In the genomic region with DNA sequence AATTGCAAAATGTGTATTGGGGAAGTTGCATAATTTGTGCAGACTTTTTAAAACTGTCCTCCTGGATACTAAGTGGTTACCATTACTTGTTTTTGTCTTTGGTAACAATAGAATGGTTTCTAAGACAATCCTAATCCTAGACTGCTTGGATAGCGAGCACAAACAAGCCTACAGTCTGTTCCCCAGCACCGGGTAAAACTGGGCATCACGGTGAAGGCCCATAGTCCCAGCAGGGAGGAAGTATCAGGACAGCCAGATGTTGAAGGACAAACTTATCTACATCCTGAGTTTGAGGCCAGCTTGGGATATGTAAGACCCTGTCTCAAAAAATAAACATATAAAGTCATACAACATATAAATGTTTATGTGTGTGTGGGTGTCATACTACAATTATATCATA, we compare ENCODE assay signal across 28 mouse cellular contexts. TPM values are rescaled to one million over a fixed set of nuclear protein-coding genes. Genes with fewer than 3 reads are reported as not detected.
DNase-seq lines count a peak whose midpoint lies in the region; ATAC-seq and TF ChIP-seq lines count a peak whose summit lies in the region.
"Had no signal": no experiment of that assay in that cellular context is flagged by ENCODE, and none has a peak within 500 bp of the region (broad histone marks: within the 10 kb centered on the region; RNA-seq: fewer than 3 reads in every experiment).

No protein-coding gene starts in this region.

- H3K4me3 ChIP-seq in G1E (ENCODE audit: low read depth, low read length) (no peak overlapping the region), MEL (ENCODE audit: control insufficient read depth in 1 of 2, insufficient read depth in 1 of 2, low read depth in 2 of 2, low read length in 2 of 2) (no peak overlapping the region)
- H3K4me3 ChIP-seq in liver, embryonic 11.5 days (ENCODE audit: low read depth, low read length) = no peak overlapping the region
- no peak overlapping the region for H3K4me3 ChIP-seq in liver, embryonic 14.5 days (ENCODE audit: insufficient read depth in 1 of 2, low read depth in 2 of 2, low read length in 2 of 2)
- no peak overlapping the region for H3K4me3 ChIP-seq in kidney, adult 2 months (ENCODE audit: insufficient read depth, low read depth, low read length)
- H3K4me3 ChIP-seq in intestine, embryonic 16.5 days (ENCODE audit: low read length) = no peak overlapping the region
- H3K4me3 ChIP-seq: embryonic facial prominence, embryonic 12.5 days; embryonic facial prominence, embryonic 15.5 days; gastrocnemius, adult 2 months; heart, adult 2 months; heart, embryonic 10.5 days; heart, embryonic 13.5 days had no signal

- peak; percentile 52 to 62 for TF ChIP-seq EP300 in MEL (IDR thresholded peaks at IDR 0.05; ENCODE audit: low read depth in 1 of 2, low read length in 2 of 2)
- 0 out of 2 replicates have a peak, but pooled peaks have one; percentile 10 for TF ChIP-seq EP300 in liver, embryonic 14.5 days (IDR thresholded peaks at IDR 0.05; ENCODE audit: low read depth)

- H3K9ac ChIP-seq in MEL (ENCODE audit: control insufficient read depth, low read depth, low read length, poor library complexity, severe bottlenecking) = no peak overlapping the region
- H3K9ac ChIP-seq in liver, embryonic 11.5 days (ENCODE audit: low read depth, low read length) = no peak overlapping the region
- H3K9ac ChIP-seq in liver, embryonic 14.5 days (replicated peaks) = no peak overlapping the region
- H3K9ac ChIP-seq in intestine, embryonic 16.5 days (ENCODE audit: low read depth, low read length) = no peak overlapping the region
- H3K9ac ChIP-seq: embryonic facial prominence, embryonic 12.5 days; embryonic facial prominence, embryonic 15.5 days; forebrain, postnatal 0 days; heart, embryonic 13.5 days; hindbrain, embryonic 14.5 days had no signal

- H3K36me3 ChIP-seq in G1E (replicated peaks) = peaks cover 14% of the 10 kb centered on the region
- H3K36me3 ChIP-seq in MEL (ENCODE audit: control insufficient read depth in 1 of 2, insufficient read depth in 2 of 2, low read length in 2 of 2) = peaks cover 0 to 17% of the 10 kb centered on the region in 2 experiments; a peak in 2 of 4 replicates
- no peaks in the 10 kb centered on the region for H3K36me3 ChIP-seq in liver, embryonic 11.5 days (ENCODE audit: control insufficient read depth, insufficient read depth, low read length)
- H3K36me3 ChIP-seq in liver, embryonic 14.5 days (replicated peaks; ENCODE audit: control insufficient read depth, insufficient read depth, low read depth) = no peaks in the 10 kb centered on the region
- no peaks in the 10 kb centered on the region for H3K36me3 ChIP-seq in kidney, adult 2 months (ENCODE audit: control insufficient read depth, insufficient read depth, low read length)
- no peaks in the 10 kb centered on the region for H3K36me3 ChIP-seq in intestine, embryonic 16.5 days (ENCODE audit: control insufficient read depth, insufficient read depth, low read length)
- H3K36me3 ChIP-seq: embryonic facial prominence, embryonic 12.5 days; embryonic facial prominence, embryonic 15.5 days; heart, embryonic 10.5 days; heart, embryonic 13.5 days had no signal

- H3K27ac ChIP-seq in MEL (ENCODE audit: control insufficient read depth, low read depth, low read length) = no peak overlapping the region
- no peak overlapping the region for H3K27ac ChIP-seq in liver, embryonic 11.5 days (ENCODE audit: low read depth, low read length)
- H3K27ac ChIP-seq in liver, embryonic 14.5 days = peak overlapping the region; percentile 24; the same call in 1 of the 2 replicates
- H3K27ac ChIP-seq in kidney, adult 2 months (ENCODE audit: insufficient read depth, low read depth, low read length) = no peak overlapping the region
- no peak overlapping the region for H3K27ac ChIP-seq in intestine, embryonic 16.5 days (ENCODE audit: low read length)
- H3K27ac ChIP-seq: embryonic facial prominence, embryonic 12.5 days; embryonic facial prominence, embryonic 15.5 days; gastrocnemius, adult 2 months; heart, adult 2 months; heart, embryonic 10.5 days; heart, embryonic 13.5 days; hindbrain, embryonic 14.5 days; hindbrain, postnatal 0 days had no signal

- ATAC-seq in G1E (ENCODE audit: extremely low read depth, insufficient number of reproducible peaks, low FRiP score, poor library complexity, severe bottlenecking) = peak; percentile 42; the same call in 1 of the 2 replicates
- ATAC-seq in liver, embryonic 11.5 days (replicated peaks; ENCODE audit: low FRiP score) = peak; percentile 70
- ATAC-seq in liver, embryonic 14.5 days (ENCODE audit: insufficient read depth) = 0 out of 2 replicates have a peak, but pooled peaks have one; percentile 27
- no peak for ATAC-seq in cerebellum, adult (ENCODE audit: insufficient number of reproducible peaks, low FRiP score, low TSS enrichment)
- no peak for ATAC-seq in intestine, embryonic 16.5 days
- ATAC-seq: CD4-positive, CD25-positive, alpha-beta regulatory T cell, adult 4 months; forebrain, embryonic 14.5 days; forebrain, postnatal 0 days; hindbrain, postnatal 0 days; Patski had no signal

- 29% methylated on average over 3 of the region's 3 CpGs for WGBS in liver, embryonic 11.5 days
- WGBS in liver, embryonic 14.5 days (ENCODE audit: insufficient replicate concordance) = 12% methylated on average over 3 of the region's 3 CpGs
- 72% methylated on average over 3 of the region's 3 CpGs for WGBS in kidney, adult 2 months
- WGBS in intestine, embryonic 16.5 days = 67% methylated on average over 3 of the region's 3 CpGs

- peaks cover 7% of the 10 kb centered on the region for H3K79me2 ChIP-seq in MEL (ENCODE audit: control insufficient read depth, insufficient read depth, low read length, poor library complexity)

- H3K4me2 ChIP-seq in liver, embryonic 11.5 days = no peak overlapping the region
- H3K4me2 ChIP-seq in liver, embryonic 14.5 days (ENCODE audit: low read depth) = no peak overlapping the region
- no peak overlapping the region for H3K4me2 ChIP-seq in intestine, embryonic 16.5 days (ENCODE audit: low read depth, low read length)
- H3K4me2 ChIP-seq: embryonic facial prominence, embryonic 12.5 days; embryonic facial prominence, embryonic 15.5 days; heart, embryonic 13.5 days; hindbrain, embryonic 14.5 days had no signal

- no peak for TF ChIP-seq CTCF in G1E (IDR thresholded peaks at IDR 0.05; ENCODE audit: low read depth, low read length)
- no peak for TF ChIP-seq CTCF in MEL (IDR thresholded peaks at IDR 0.05 in 2 of 3, conservative IDR thresholded peaks at IDR 0.05 in 1 of 3; ENCODE audit: control insufficient read depth in 1 of 3, insufficient read depth in 1 of 3, low read depth in 2 of 3, low read length in 3 of 3, poor library complexity in 1 of 3, severe bottlenecking in 1 of 3)
- no peak for TF ChIP-seq CTCF in liver, embryonic 14.5 days (IDR thresholded peaks at IDR 0.05; ENCODE audit: low read depth)
- no peak for TF ChIP-seq CTCF in kidney, adult 2 months (conservative IDR thresholded peaks at IDR 0.05; ENCODE audit: insufficient read depth, insufficient read length, low read depth, low read length)

- no peaks in the 10 kb centered on the region for H3K9me3 ChIP-seq in G1E (replicated peaks)
- no peaks in the 10 kb centered on the region for H3K9me3 ChIP-seq in MEL (replicated peaks; ENCODE audit: insufficient read depth, low read length)
- H3K9me3 ChIP-seq in liver, embryonic 11.5 days (ENCODE audit: control insufficient read depth, low read length) = no peaks in the 10 kb centered on the region
- no peaks in the 10 kb centered on the region for H3K9me3 ChIP-seq in liver, embryonic 14.5 days (ENCODE audit: control insufficient read depth, low read length)
- H3K9me3 ChIP-seq in intestine, embryonic 16.5 days (ENCODE audit: control insufficient read depth, low read length) = no peaks in the 10 kb centered on the region
- H3K9me3 ChIP-seq: embryonic facial prominence, embryonic 12.5 days; embryonic facial prominence, embryonic 15.5 days; heart, embryonic 10.5 days; heart, embryonic 13.5 days had no signal

- DNase-seq in G1E (ENCODE audit: low spot score) (no peak), MEL (ENCODE audit: low read depth, low spot score) (no peak)
- no peak for DNase-seq in liver, embryonic 11.5 days (ENCODE audit: low spot score)
- peak in 1 of 3 experiments; percentile 60 for DNase-seq in liver, embryonic 14.5 days (ENCODE audit: low read depth in 3 of 3, low spot score in 3 of 3)
- DNase-seq in kidney, adult 2 months = no peak
- DNase-seq in adrenal gland, adult 2 months = no peak
- DNase-seq: adrenal gland, postnatal 14 days; cerebellum, adult 11-12 months; cerebellum, adult 8-10 months; cerebellum, postnatal 10 days; cerebellum, postnatal 36 days; forebrain, postnatal 0 days; gastrocnemius, adult 2 months; gastrocnemius, postnatal 14 days; heart, adult 2 months; heart, postnatal 14 days; heart, postnatal 4 days had no signal

- TF ChIP-seq POLR2A in MEL (IDR thresholded peaks at IDR 0.05; ENCODE audit: control insufficient read depth in 1 of 2, insufficient read depth in 1 of 2, low read depth in 1 of 2, low read length in 2 of 2, poor library complexity in 1 of 2) = no peak
- TF ChIP-seq POLR2A in kidney, adult 2 months (IDR thresholded peaks at IDR 0.05; ENCODE audit: low read depth, low read length) = no peak

- H3K27me3 ChIP-seq in G1E (ENCODE audit: insufficient read depth, low read length) (no peaks in the 10 kb centered on the region), MEL (ENCODE audit: control insufficient read depth in 1 of 2, insufficient read depth in 2 of 2, low read length in 2 of 2) (no peaks in the 10 kb centered on the region)
- H3K27me3 ChIP-seq in liver, embryonic 11.5 days (replicated peaks; ENCODE audit: control insufficient read depth, insufficient read depth, low read length) = no peaks in the 10 kb centered on the region
- no peaks in the 10 kb centered on the region for H3K27me3 ChIP-seq in liver, embryonic 14.5 days (ENCODE audit: control insufficient read depth, insufficient read depth, low read length)
- H3K27me3 ChIP-seq in kidney, adult 2 months (replicated peaks; ENCODE audit: control insufficient read depth, insufficient read depth, low read length) = no peaks in the 10 kb centered on the region
- no peaks in the 10 kb centered on the region for H3K27me3 ChIP-seq in intestine, embryonic 16.5 days (replicated peaks; ENCODE audit: control insufficient read depth, insufficient read depth, low read length)
- H3K27me3 ChIP-seq: embryonic facial prominence, embryonic 12.5 days; embryonic facial prominence, embryonic 15.5 days; heart, embryonic 13.5 days; Patski had no signal

- H3K4me1 ChIP-seq in G1E (ENCODE audit: insufficient read depth, low read depth, low read length) = peaks cover 47% of the 10 kb centered on the region
- H3K4me1 ChIP-seq in MEL (ENCODE audit: control insufficient read depth in 1 of 2, insufficient read depth in 2 of 2, low read length in 2 of 2) = peaks cover 8 to 12% of the 10 kb centered on the region in 2 experiments; a peak in 3 of 4 replicates
- H3K4me1 ChIP-seq in liver, embryonic 11.5 days (replicated peaks; ENCODE audit: control insufficient read depth, insufficient read depth, low read length) = peaks cover 19% of the 10 kb centered on the region
- H3K4me1 ChIP-seq in liver, embryonic 14.5 days (replicated peaks; ENCODE audit: control insufficient read depth in 2 of 2, insufficient read depth in 2 of 2, low read length in 1 of 2) = peaks cover 17 to 21% of the 10 kb centered on the region in 2 experiments
- peaks cover 4% of the 10 kb centered on the region; the same call in 1 of the 2 replicates for H3K4me1 ChIP-seq in kidney, adult 2 months (ENCODE audit: control insufficient read depth, insufficient read depth, low read length)
- peaks cover 3% of the 10 kb centered on the region; the same call in 1 of the 2 replicates for H3K4me1 ChIP-seq in intestine, embryonic 16.5 days (ENCODE audit: control insufficient read depth, insufficient read depth, low read length)
- H3K4me1 ChIP-seq: embryonic facial prominence, embryonic 12.5 days; heart, embryonic 10.5 days had no signal

- no peak for TF ChIP-seq RAD21 in MEL (IDR thresholded peaks at IDR 0.05; ENCODE audit: low read depth, low read length)

RNA-seq across cellular contexts. Expression of gene Hectd1, which starts 5.9 kb away (rescaled TPM):
- 249 and 255 TPM in 2 replicates for total RNA-seq in G1E (2014; fragmentation: Nextera tagmentation)
- total RNA-seq in G1E (2017) = 238 and 273 TPM in 2 replicates
- 25.4 and 35.0 TPM in 2 replicates for polyA plus RNA-seq in G1E (2012)
- 67.3 and 72.0 TPM in 2 replicates for total RNA-seq in MEL (2012; rRNA removed)
- 100 to 1,000 TPM in 1 of 2 experiments, 10 to 100 TPM in 1; 55.2 to 248 TPM for polyA plus RNA-seq in MEL (2012; ENCODE audit: insufficient read depth in 1 of 2, insufficient read length in 2 of 2, low read depth in 1 of 2, low replicate concordance in 2 of 2, missing spikeins in 1 of 2)
- 59.4 and 60.0 TPM in 2 replicates for polyA plus RNA-seq in liver, embryonic 11.5 days (2014; fragmentation: Nextera tagmentation; extraction: Ambion mirVana)
- polyA plus RNA-seq in liver, embryonic 14.5 days (2012; rRNA removed) = 17.9 and 22.3 TPM in 2 replicates
- polyA plus RNA-seq in liver, embryonic 14.5 days (2014; fragmentation: Nextera tagmentation; extraction: Ambion mirVana) = 22.1 and 25.2 TPM in 2 replicates
- 18.2 and 20.6 TPM in 2 replicates for polyA plus RNA-seq in kidney, adult 2 months (2012; rRNA removed)
- total RNA-seq in adrenal gland, adult 2 months (2021) = 10 to 100 TPM; 70.7 to 81.7 TPM
- 6.3 and 8.0 TPM in 2 replicates for polyA plus RNA-seq in adrenal gland, adult 2 months (2012; rRNA removed)
- 25.6 and 26.8 TPM in 2 replicates for polyA plus RNA-seq in intestine, embryonic 16.5 days (2015; fragmentation: Nextera tagmentation; extraction: Ambion mirVana)

Comparison
In these comparisons a context has a peak if more than half of its experiments do, and no peak if none do; other contexts are left out.
1. ATAC-seq: peak in G1E (single experiment), liver, embryonic 11.5 days (single experiment) and liver, embryonic 14.5 days (single experiment); none in cerebellum, adult (single experiment) and intestine, embryonic 16.5 days (single experiment).